Mouse (Mus musculus) erythroid progenitor cell, adult 5-6 weeks (primary cell): ENCODE data around the gene Sdhc. TPM values are rescaled to one million over a fixed set of nuclear protein-coding genes. Genes with fewer than 3 reads are reported as not detected.
A peak's percentile ranks its signal among the peaks of the same experiment; 100 is the strongest.
"Not testable (repeated sequence)": the region's sequence is repeated elsewhere in the genome, so short reads cannot be mapped to it uniquely, and the experiment has no call there.

Source experiments
- ATAC-seq: replicated peaks from 2 replicates; pipeline ENCODE4 v1.8.0; 2016; ENCODE audit warnings: moderate number of reproducible peaks, mild to moderate bottlenecking, moderate TSS enrichment, inconsistent platforms; ENCODE audit not compliant: poor library complexity, low FRiP score, severe bottlenecking
- total RNA-seq, 2 experiments: library from RNA; stranded (forward) in 1 of 2; stranded (reverse) in 1 of 2; fragments of 150-400 nt in 1 of 2; fragments of 186-747, 209-891 nt in 1 of 2; gene quantifications; 2 replicates each; pipeline versions ENCODE4 v1.2.3 to v1.2.4; 2015 to 2017; ENCODE audit warnings: low replicate concordance in 2 of 2

Gene Sdhc
- total RNA-seq, 2 experiments from 2014 or later = 4.7 to 70.4 TPM

- no peak for ATAC-seq
Observed at GRCm38 (mm10) chr1:171171138-171171537, 20.7 kb upstream of the Sdhc start.

GRCm38 (mm10) chr1:171169913-171170312, 19.5 kb upstream of the Sdhc start:
- no peak for ATAC-seq

GRCm38 (mm10) chr1:171168906-171169305, 18.5 kb upstream of the Sdhc start:
- ATAC-seq = no peak

- ATAC-seq = no peak
Observed at GRCm38 (mm10) chr1:171165629-171166345, 15.4 kb upstream of the Sdhc start.

GRCm38 (mm10) chr1:171164258-171164657, 13.9 kb upstream of the Sdhc start:
- no peak for ATAC-seq

GRCm38 (mm10) chr1:171162526-171162925, 12.1 kb upstream of the Sdhc start:
- no peak for ATAC-seq

- ATAC-seq = no peak; the same call in 1 of the 2 replicates
Observed at GRCm38 (mm10) chr1:171159485-171159975, 9.1 kb upstream of the Sdhc start.

- no peak for ATAC-seq
Observed at GRCm38 (mm10) chr1:171157965-171158364, 7.6 kb upstream of the Sdhc start.

- no peak for ATAC-seq
Observed at GRCm38 (mm10) chr1:171156644-171157043, 6.2 kb upstream of the Sdhc start.

GRCm38 (mm10) chr1:171151966-171152365, 1.6 kb upstream of the Sdhc start:
- no peak for ATAC-seq

- peak; percentile 59 for ATAC-seq
Observed at GRCm38 (mm10) chr1:171150838-171151391, 512 bp upstream of the Sdhc start.

- ATAC-seq = not testable (repeated sequence)
Observed at GRCm38 (mm10) chr1:171142981-171143380, 7.4 kb downstream of the Sdhc start.

GRCm38 (mm10) chr1:171137486-171138155, 12.8 kb downstream of the Sdhc start:
- ATAC-seq = not testable (repeated sequence)

GRCm38 (mm10) chr1:171135600-171135999, 14.8 kb downstream of the Sdhc start:
- ATAC-seq = no peak

- no peak for ATAC-seq
Observed at GRCm38 (mm10) chr1:171130971-171131370, 19.4 kb downstream of the Sdhc start.

- ATAC-seq = no peak
Observed at GRCm38 (mm10) chr1:171129251-171129650, 21.2 kb downstream of the Sdhc start.

GRCm38 (mm10) chr1:171124398-171124797, 26.0 kb downstream of the Sdhc start:
- ATAC-seq = peak; percentile 85

- no peak for ATAC-seq
Observed at GRCm38 (mm10) chr1:171122932-171123331, 27.5 kb downstream of the Sdhc start.

- no peak for ATAC-seq
Observed at GRCm38 (mm10) chr1:171121839-171122238, 28.6 kb downstream of the Sdhc start.

- ATAC-seq = no peak
Observed at GRCm38 (mm10) chr1:171120893-171121292, 29.5 kb downstream of the Sdhc start.

- no peak for ATAC-seq
Observed at GRCm38 (mm10) chr1:171119405-171119804, 31.0 kb downstream of the Sdhc start.
